Mouse (Mus musculus) bone marrow, adult 2 months (tissue): Measurements from ENCODE around the gene Smg1.

Experiments used
- CTCF ChIP-seq: fragments of 200-500 bp; IDR thresholded peaks from 2 replicates; pipeline ENCODE4 v1.5.1; 2011; ENCODE audit warnings: low read length, control low read depth; ENCODE audit not compliant: control insufficient read depth, insufficient read depth
- POLR2A ChIP-seq: fragments of 200-500 bp; IDR thresholded peaks from 2 replicates; pipeline ENCODE4 v1.6.1; 2011; ENCODE audit warnings: low read depth, mild to moderate bottlenecking, control low read depth, low read length, borderline replicate concordance; ENCODE audit not compliant: control insufficient read depth

- no peak for TF ChIP-seq CTCF
- no peak for TF ChIP-seq POLR2A
Measured at GRCm38 (mm10) chr7:118115533-118115876, 128.0 kb downstream of the Smg1 start.
